Mouse (Mus musculus): ENCODE data around the gene Hesx1. TPM values are rescaled to one million over a fixed set of nuclear protein-coding genes. Genes with fewer than 3 reads are reported as not detected.
A peak's percentile ranks its signal among the peaks of the same experiment; 100 is the strongest.

Gene Hesx1
- polyA plus RNA-seq, 1 experiment = not detected

GRCm38 (mm10) chr14:27000386-27000785 is 6.2 kb downstream of the Hesx1 start:
- Histone ChIP-seq H3K4me3 (ENCODE audit: insufficient read depth, low read length) (no peak overlapping the region), H3K27ac (ENCODE audit: insufficient read depth, low read length) (no peak overlapping the region), H3K4me1 (ENCODE audit: control insufficient read depth, insufficient read depth, low read length) (no peaks in the 10 kb centered on the region)
- TF ChIP-seq CTCF (IDR thresholded peaks at IDR 0.05; ENCODE audit: extremely low read depth, insufficient read depth, low read length) = no peak
- no peak for TF ChIP-seq POLR2A (IDR thresholded peaks at IDR 0.05; ENCODE audit: extremely low read depth, insufficient read depth, low read length)

DNA sequence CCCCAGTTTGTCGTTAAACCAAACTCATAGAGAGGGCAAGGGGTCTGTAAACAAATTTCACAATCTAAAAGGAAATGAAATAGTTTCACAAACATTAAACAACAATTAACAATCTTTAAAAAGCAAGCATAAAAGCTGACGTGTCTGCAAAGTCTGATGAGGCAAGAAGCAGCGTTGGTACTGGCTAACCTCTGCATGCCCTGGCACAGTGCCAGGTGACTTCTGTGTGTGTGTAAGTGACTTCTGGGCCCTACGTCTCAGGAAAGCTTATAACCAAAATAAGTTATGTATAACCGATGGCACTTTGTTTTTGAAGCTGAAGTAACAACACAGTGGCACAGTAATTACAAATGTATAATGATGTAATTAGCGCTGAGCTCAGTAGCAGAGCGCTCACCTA is 10.7 kb downstream of the Hesx1 start:
- no peaks in the 10 kb centered on the region for H3K4me1 ChIP-seq (ENCODE audit: control insufficient read depth, insufficient read depth, low read length)
- no peak overlapping the region for H3K4me3 ChIP-seq (ENCODE audit: insufficient read depth, low read length)
- no peak overlapping the region for H3K27ac ChIP-seq (ENCODE audit: insufficient read depth, low read length)
- TF ChIP-seq POLR2A (IDR thresholded peaks at IDR 0.05; ENCODE audit: extremely low read depth, insufficient read depth, low read length) (no peak), CTCF (IDR thresholded peaks at IDR 0.05; ENCODE audit: extremely low read depth, insufficient read depth, low read length) (no peak)

DNA sequence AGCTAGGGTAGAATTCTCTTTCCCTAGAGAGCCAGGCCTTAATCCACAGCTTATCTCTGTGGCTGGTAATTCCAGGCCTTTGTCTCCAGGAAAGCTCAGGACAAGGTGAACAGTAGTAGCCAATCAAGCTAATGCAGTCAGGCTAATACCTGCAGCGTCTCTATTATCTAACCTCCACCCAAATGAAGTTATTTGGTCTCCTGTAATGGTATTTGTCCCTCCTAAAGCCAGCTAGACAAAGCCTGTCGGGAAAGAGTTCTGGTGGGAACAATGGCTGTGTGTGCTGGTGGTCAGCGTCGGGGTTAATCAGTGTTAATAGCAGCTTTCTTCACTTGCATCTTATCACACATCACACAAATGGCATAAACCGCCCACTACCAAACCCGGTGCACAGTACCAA is 11.7 kb downstream of the Hesx1 start:
- no peak overlapping the region for H3K4me3 ChIP-seq (ENCODE audit: insufficient read depth, low read length)
- TF ChIP-seq CTCF (IDR thresholded peaks at IDR 0.05; ENCODE audit: extremely low read depth, insufficient read depth, low read length) (no peak), POLR2A (IDR thresholded peaks at IDR 0.05; ENCODE audit: extremely low read depth, insufficient read depth, low read length) (no peak)
- H3K4me1 ChIP-seq (ENCODE audit: control insufficient read depth, insufficient read depth, low read length) = no peaks in the 10 kb centered on the region
- no peak overlapping the region for H3K27ac ChIP-seq (ENCODE audit: insufficient read depth, low read length)

- TF ChIP-seq CTCF (IDR thresholded peaks at IDR 0.05; ENCODE audit: extremely low read depth, insufficient read depth, low read length) (no peak), POLR2A (IDR thresholded peaks at IDR 0.05; ENCODE audit: extremely low read depth, insufficient read depth, low read length) (no peak)
- Histone ChIP-seq H3K27ac (ENCODE audit: insufficient read depth, low read length) (no peak overlapping the region), H3K4me1 (ENCODE audit: control insufficient read depth, insufficient read depth, low read length) (no peaks in the 10 kb centered on the region), H3K4me3 (ENCODE audit: insufficient read depth, low read length) (no peak overlapping the region)
These were observed 17.3 kb downstream of the Hesx1 start for GRCm38 (mm10) chr14:27011561-27011960.

DNA sequence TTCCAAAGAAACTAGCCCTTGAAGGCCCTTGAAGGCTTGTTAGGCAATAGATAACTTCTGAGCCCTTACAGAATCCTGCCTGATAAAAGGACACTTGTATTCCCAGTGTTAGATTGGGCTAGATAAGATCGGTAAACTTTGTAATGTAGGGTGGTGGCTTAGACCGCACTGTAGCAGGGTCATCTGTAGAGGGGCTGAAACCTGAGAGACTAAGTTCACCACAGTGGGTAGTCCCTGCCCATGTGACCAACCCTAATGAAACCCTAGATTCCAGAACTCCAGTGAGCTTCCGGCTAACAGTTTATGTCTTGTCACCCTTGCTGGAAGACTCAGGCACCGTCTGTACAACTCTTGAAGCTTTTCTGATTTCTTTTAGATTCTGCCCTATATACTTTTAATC is 19.4 kb downstream of the Hesx1 start:
- Histone ChIP-seq H3K27ac (ENCODE audit: insufficient read depth, low read length) (no peak overlapping the region), H3K4me1 (ENCODE audit: control insufficient read depth, insufficient read depth, low read length) (no peaks in the 10 kb centered on the region), H3K4me3 (ENCODE audit: insufficient read depth, low read length) (no peak overlapping the region)
- TF ChIP-seq CTCF (IDR thresholded peaks at IDR 0.05; ENCODE audit: extremely low read depth, insufficient read depth, low read length) = no peak
- TF ChIP-seq POLR2A (IDR thresholded peaks at IDR 0.05; ENCODE audit: extremely low read depth, insufficient read depth, low read length) = no peak

DNA sequence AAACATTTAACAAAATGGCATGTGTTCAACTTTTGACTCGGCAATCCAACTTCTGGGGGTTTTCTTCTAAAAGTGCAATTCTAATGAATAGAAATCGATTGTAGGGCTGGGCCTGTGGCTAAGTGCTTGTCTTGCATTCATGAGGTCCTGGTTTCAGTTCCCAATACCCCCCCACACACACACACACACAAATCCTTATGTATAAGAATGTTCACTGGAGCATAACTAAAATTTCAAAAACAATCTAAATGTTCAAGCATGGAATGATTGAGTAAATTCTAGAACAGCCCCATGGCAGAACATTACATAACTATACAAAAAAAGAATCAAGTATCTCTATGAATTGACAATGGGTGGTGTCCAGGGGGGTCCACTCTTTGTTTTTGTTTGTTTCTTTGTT is 23.7 kb downstream of the Hesx1 start:
- TF ChIP-seq POLR2A (IDR thresholded peaks at IDR 0.05; ENCODE audit: extremely low read depth, insufficient read depth, low read length) = no peak
- H3K4me3 ChIP-seq (ENCODE audit: insufficient read depth, low read length) = no peak overlapping the region
- no peak overlapping the region for H3K27ac ChIP-seq (ENCODE audit: insufficient read depth, low read length)
- H3K4me1 ChIP-seq (ENCODE audit: control insufficient read depth, insufficient read depth, low read length) = no peaks in the 10 kb centered on the region

DNA sequence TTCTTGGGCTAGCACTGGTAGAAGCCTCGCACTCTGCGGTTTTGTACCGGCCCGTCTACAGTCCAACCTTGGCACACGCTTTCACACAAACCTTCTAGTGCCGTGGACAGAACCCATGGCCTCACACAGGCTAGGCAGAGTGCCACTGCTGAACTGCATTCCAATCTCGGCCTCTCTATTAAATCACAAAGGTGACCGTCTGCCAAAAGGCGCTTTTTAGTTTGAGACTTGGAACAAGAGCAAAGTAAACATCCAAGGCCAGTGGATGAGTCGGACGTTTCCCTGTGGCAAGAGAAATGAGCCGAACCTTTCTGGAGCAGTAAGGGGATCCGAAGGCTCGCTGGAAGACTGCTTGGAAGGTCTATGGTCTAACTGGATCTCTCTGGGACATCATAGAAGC is 25.6 kb downstream of the Hesx1 start:
- Histone ChIP-seq H3K4me1 (ENCODE audit: control insufficient read depth, insufficient read depth, low read length) (no peaks in the 10 kb centered on the region), H3K4me3 (ENCODE audit: insufficient read depth, low read length) (no peak overlapping the region), H3K27ac (ENCODE audit: insufficient read depth, low read length) (no peak overlapping the region)
- TF ChIP-seq CTCF (IDR thresholded peaks at IDR 0.05; ENCODE audit: extremely low read depth, insufficient read depth, low read length) = no peak
- TF ChIP-seq POLR2A (IDR thresholded peaks at IDR 0.05; ENCODE audit: extremely low read depth, insufficient read depth, low read length) = no peak

GRCm38 (mm10) chr14:27022876-27023275 is 28.7 kb downstream of the Hesx1 start:
- TF ChIP-seq CTCF (IDR thresholded peaks at IDR 0.05; ENCODE audit: extremely low read depth, insufficient read depth, low read length) (peak; percentile 55), POLR2A (IDR thresholded peaks at IDR 0.05; ENCODE audit: extremely low read depth, insufficient read depth, low read length) (no peak)
- Histone ChIP-seq H3K27ac (ENCODE audit: insufficient read depth, low read length) (no peak overlapping the region), H3K4me3 (ENCODE audit: insufficient read depth, low read length) (no peak overlapping the region), H3K4me1 (ENCODE audit: control insufficient read depth, insufficient read depth, low read length) (no peaks in the 10 kb centered on the region)

DNA sequence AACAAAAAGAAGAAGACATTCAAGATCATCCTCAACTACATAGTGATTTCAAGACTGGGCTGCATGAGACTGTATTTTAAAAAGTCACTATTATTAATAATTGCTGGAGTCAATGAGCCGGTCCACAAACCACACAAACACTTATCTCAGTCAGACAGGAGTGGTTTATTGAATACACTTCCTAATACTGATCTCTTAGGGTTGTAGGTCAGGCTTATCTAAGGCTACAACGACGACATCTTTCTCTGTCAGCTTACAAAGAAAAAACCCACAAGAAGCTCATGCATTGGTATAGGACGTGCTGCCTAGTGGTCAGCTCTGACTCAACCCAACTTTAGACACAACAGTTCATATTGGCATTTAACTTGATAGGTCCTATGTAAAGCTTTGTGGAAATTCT is 30.4 kb downstream of the Hesx1 start:
- TF ChIP-seq POLR2A (IDR thresholded peaks at IDR 0.05; ENCODE audit: extremely low read depth, insufficient read depth, low read length) (no peak), CTCF (IDR thresholded peaks at IDR 0.05; ENCODE audit: extremely low read depth, insufficient read depth, low read length) (no peak)
- Histone ChIP-seq H3K4me1 (ENCODE audit: control insufficient read depth, insufficient read depth, low read length) (no peaks in the 10 kb centered on the region), H3K27ac (ENCODE audit: insufficient read depth, low read length) (no peak overlapping the region), H3K4me3 (ENCODE audit: insufficient read depth, low read length) (no peak overlapping the region)

- no peak overlapping the region for H3K4me3 ChIP-seq (ENCODE audit: insufficient read depth, low read length)
- no peak for TF ChIP-seq POLR2A (IDR thresholded peaks at IDR 0.05; ENCODE audit: extremely low read depth, insufficient read depth, low read length)
- TF ChIP-seq CTCF (IDR thresholded peaks at IDR 0.05; ENCODE audit: extremely low read depth, insufficient read depth, low read length) = peak; percentile 85
- no peak overlapping the region for H3K27ac ChIP-seq (ENCODE audit: insufficient read depth, low read length)
- no peaks in the 10 kb centered on the region for H3K4me1 ChIP-seq (ENCODE audit: control insufficient read depth, insufficient read depth, low read length)
These were observed 35.6 kb downstream of the Hesx1 start for GRCm38 (mm10) chr14:27029771-27030173.

DNA sequence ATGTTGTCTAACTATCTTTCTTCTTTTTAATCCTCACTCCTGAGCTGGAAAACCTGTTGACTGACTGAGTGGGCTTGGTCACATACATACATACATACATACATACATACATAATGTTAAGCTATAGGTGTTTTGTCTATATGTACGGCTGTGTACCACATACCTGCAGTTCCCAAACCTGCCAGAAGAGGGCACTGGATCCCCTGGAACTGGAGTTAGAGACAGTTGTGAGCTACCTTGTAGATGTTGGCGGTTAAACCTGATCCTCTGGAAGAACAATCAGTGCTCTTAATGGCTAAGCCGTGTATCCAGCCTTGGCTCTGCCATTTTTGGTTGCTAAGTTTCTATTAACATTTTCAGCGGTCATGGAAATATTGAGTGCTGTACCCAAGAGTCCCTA is 36.9 kb downstream of the Hesx1 start:
- Histone ChIP-seq H3K27ac (ENCODE audit: insufficient read depth, low read length) (no peak overlapping the region), H3K4me3 (ENCODE audit: insufficient read depth, low read length) (no peak overlapping the region), H3K4me1 (ENCODE audit: control insufficient read depth, insufficient read depth, low read length) (no peaks in the 10 kb centered on the region)
- TF ChIP-seq POLR2A (IDR thresholded peaks at IDR 0.05; ENCODE audit: extremely low read depth, insufficient read depth, low read length) = no peak
- TF ChIP-seq CTCF (IDR thresholded peaks at IDR 0.05; ENCODE audit: extremely low read depth, insufficient read depth, low read length) = peak; percentile 61
